Mouse (Mus musculus) mesoderm, embryonic 11.5 days (tissue): ENCODE data around the gene Tapbp.
"Not testable (repeated sequence)": the region's sequence is repeated elsewhere in the genome, so short reads cannot be mapped to it uniquely, and the experiment has no call there.

ENCODE experiments used
- DNase-seq: peaks from one replicate; pipeline ENCODE4 v3.0.0-alpha.2; 2012; ENCODE audit warnings: low read depth, low spot score

Gene Tapbp

DNA sequence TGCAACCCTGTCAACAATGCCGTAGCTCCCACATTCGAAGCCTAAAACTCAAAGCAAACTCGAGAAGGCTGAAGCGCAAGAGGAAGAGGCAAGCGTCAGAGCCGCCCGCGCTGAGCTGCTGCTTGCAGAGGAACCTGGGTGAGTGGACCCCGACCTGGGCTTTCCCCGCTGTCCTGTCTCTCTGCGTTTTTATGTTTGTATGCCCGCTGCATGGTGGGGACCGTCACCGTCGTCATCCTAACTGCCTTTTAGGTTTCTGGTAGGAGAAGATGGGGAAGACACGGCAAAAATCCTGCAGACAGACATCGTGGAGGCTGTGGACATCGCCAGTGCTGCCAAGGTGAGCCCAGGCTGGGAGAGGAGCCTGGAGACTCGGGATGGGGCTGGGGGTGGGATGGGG lies 25.7 kb downstream of the Tapbp start:
- no peak for DNase-seq

DNA sequence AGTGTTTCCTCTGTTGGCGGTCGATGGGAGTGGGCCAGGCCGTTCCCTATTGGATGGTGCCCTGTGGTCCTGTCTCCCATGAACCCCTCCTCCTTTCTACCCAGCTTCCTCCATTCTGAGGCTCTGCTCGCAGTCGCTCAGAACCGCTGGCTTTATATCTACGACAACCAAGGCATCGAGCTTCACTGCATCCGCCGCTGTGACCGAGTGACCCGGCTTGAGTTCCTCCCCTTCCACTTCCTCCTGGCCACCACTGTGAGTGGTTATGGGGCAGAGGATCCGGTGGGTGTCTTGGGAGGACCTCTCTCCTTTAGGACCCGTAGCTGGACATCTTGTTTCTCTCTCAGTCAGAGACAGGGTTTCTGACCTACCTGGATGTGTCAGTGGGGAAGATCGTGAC lies 27.8 kb downstream of the Tapbp start:
- no peak for DNase-seq

DNA sequence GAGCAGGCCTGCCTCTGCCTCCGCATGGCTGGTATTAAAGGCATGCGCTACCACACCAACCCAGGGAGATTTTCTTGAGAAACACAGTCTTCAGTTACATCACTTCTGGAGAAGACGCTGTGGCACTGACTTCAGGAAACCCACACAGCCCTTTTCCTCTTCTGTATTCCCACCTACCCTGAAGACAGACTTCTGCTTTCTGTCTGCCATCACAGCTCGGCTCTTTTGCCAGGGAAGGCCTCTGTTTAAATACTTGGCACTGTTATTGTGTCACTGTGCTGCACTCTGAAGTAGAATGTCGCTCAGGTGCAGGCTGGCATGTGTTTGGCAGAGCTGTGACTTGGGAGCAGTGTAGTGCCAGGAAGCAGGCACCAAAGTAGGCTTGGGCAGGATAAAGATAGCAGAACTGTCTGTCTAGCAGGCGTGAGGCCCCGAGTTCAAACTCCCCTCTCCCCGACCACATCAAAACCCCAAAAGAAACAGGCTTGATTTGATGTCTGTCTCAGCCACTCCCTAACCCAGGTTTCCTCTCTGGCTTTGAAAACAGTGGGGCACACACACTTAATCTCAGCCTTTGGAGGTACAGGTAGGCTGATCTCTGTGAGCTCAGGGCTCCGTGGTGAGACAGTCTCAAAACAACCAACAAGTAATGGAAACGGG lies 31.9 kb downstream of the Tapbp start:
- DNase-seq = no peak

GRCm38 (mm10) chr17:33948090-33948904 lies 32.6 kb downstream of the Tapbp start:
- no peak for DNase-seq

DNA sequence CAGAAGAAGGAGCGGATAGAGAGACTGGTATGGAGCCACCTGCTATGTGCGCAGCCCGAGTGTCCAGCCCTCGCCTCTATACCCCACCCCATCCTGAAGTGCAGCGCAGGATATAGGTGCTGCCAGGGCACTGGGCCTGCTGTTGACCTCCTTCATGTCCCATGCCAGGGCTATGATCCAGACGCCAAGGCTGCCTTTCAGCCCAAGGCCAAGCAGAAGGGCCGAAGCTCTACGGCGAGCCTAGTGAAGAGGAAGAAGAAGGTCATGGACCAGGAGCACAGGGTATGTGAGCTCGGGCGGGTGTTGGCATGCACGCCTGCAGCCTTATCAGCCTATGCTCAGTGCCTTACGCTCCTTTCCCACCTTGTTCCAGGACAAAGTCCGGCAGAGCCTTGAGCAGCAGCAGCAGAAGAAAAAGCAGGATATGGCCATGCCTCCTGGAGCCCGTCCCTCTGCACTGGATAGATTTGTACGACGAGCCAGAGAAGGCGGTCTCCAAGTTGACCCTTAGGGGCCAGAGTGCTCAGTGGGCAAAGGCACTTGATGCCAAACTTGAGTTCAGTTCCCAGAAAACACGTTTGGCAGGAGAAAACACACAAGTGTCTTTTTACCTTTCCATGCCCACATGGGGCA lies 33.3 kb downstream of the Tapbp start:
- no peak for DNase-seq

GRCm38 (mm10) chr17:33950131-33950625 lies 34.5 kb downstream of the Tapbp start:
- no peak for DNase-seq

DNA sequence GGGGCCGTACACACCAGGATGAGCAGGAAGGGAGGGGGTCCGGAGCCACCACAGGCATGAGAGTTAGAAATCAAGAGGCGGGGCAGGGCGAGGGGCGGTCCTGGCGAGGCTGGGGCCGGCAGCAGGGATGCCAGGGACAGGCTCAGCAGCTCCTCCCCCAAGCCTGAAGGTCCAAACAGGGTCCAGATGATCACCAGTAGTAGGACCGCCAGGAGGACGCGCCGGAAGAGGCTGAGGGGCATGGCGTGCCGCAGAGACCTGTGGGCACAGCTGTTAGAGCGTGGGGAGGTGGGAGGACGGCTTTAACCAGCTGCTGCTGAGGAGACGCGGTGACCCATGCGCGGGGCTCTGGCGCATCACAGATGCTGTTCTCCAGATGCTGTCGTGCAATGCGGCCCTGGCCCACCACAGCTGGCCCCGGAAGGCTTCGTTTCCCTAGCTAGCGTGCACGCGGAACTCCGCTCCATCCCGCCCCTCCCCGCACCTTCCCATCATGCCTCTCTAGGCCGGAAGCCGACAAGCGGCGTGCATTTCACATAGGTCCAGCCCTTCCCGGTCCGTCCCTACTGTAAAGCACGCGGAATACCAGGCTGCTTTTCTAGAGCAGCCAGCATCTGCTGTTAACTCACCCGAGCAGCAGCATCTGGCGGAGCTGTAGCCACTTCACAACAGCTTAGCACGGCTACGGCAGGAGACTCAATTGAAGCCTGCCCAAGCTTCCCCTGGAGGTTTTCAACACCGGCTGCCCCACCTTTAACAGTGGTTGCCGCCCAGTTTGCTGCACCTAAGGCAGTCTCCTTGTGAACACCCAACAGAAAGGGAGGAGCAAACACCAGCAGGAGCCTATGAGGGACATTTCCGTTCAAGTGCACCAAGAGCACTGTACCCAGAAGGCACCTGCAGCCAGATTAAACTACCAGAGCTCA lies 35.6 kb downstream of the Tapbp start, which contains the start of gene B3galt4:
Gene B3galt4, minus strand, starts transcription at position 468 of the 926 bp plus-strand sequence.
- peak; percentile 93 for DNase-seq

- not testable (repeated sequence) for DNase-seq
These were observed 36.3 kb downstream of the Tapbp start for GRCm38 (mm10) chr17:33952015-33952414.

DNA sequence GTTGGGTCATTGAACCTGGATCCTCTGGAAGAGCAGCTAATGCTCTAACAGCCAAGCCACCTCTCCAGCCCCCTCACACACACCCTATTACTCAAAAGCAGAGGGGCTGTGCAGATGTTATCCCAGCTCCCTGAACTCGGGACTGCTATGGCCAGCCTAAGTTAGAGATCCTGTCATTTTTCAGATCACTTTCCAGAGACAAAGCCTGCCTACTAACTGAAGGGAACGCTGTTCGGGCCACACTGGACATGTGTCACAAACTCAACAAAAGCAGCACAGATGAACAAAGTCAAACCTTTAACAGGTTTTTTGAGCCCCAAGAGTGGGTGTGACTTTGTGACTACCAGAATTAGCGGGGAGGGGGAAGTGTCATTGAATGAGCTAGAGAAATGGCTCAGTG lies 37.2 kb downstream of the Tapbp start:
- no peak for DNase-seq

DNA sequence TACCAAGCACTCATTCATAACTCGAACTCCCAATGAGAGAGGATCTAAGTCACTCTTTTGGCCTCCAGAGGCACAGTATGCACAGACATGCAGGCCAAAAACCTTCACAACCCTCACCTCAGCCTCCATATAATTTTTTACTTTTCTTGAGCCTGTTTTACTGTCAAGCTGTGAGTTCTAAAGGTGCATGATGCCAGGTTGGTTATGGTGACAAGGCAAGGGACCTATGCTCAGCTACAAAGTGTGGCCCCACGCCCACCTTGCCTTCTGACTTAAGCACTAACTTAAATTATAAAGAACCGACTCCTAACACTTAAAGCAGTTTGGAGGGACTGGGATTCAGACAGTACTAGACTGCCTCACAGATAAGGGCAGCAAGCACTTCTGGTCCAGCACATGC lies 37.6 kb downstream of the Tapbp start:
- no peak for DNase-seq

GRCm38 (mm10) chr17:33953961-33954565 lies 38.4 kb downstream of the Tapbp start:
- no peak for DNase-seq

DNA sequence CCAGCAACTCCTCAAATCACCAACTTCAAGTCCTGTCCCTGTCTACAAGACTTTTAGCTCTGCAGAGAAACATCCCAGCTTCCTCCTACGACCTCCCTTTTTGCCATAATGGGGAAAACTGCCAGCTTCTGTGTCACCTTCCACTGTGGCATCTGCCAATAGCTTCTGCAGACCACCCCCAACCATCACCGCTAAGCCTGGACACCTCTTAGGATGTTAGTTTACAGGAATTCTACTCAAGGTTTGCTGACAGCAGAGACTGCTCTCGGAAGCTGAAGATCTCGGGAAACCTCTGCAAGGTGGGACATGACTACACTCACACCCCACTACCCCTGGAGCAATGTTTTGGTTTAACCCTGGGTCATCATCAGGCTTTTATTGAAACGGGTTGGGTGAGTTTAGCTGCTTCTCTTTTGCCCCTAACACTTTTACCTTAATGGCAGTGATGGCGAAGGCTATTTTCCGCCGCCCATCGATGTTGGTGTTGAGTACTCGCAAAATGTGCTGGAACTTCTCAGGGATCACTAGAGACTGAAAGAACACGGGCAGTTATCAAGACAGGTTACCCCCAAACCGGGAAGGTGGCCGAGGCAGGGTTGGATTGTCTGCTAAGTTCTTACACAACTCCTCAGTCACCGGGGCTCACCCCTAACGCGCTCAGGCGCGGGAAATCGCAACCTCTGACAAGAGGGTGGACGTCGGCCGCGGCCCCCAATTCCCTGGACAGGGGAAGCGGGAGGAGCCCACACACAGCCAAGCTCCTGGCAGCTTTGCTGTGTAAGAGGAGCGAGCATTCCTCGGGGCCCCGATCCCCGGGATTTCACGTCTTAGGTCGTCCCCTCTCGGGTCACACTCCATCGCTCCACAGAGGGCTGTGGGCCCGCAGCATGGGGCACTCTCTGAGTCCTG lies 39.2 kb downstream of the Tapbp start:
- no peak for DNase-seq

DNA sequence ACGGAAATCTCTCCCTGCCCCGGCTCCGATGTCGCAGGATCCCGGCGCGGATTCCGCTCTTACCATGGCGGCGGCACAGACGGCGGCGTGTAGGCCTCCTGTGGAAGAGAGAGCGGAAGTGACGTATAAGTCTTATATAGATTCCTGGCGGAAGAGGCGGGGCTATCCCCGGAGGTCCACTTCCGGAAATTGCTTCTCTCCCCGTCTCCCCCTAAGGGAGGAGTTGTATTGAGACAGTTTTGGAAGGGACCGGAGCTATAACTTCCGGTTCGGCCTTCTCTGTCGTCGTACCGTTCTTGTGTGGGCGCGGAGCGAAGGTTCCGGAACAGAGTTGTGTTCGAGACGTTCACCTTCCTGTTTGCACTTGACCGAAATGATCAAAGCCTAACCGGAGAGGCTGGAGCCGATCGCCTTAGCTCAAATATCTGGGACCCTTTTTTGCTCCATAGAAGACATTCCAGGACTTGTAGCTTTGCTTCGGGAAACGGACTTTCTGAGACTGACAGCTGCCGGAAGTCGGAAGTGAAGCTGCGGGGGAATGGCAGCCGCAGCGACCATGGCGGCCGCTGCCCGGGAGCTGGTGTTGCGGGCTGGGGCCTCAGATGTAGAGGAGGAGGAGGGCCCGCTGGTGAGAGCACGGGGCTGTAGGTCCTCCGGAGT lies 40.0 kb downstream of the Tapbp start, which contains the start of the genes Vps52 and Rps18:
Gene Vps52, plus strand, starts transcription at position 258 of the 660 bp plus-strand sequence.
Gene Rps18, minus strand, starts transcription at position 447 of the 660 bp plus-strand sequence.
- peak; percentile 98 for DNase-seq

DNA sequence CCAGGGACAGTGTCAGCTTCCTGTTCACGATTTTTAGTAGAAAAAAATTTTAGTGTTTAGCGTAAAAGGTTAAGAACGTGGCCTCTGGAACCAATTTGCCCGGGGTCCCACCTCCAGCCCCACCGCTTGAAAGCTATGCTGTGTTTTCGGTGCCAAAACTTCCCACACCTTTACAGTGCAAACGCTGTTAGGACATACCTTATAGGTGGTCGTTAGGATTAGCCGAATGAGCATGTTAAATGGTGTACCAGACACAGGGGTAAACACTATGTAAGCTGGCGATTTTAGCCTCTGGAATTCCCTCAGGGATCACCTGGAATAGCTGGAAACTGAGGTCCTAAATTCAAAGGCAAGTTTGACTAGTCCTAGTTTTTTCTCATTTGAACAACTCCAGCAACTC lies 40.6 kb downstream of the Tapbp start:
- no peak for DNase-seq

DNA sequence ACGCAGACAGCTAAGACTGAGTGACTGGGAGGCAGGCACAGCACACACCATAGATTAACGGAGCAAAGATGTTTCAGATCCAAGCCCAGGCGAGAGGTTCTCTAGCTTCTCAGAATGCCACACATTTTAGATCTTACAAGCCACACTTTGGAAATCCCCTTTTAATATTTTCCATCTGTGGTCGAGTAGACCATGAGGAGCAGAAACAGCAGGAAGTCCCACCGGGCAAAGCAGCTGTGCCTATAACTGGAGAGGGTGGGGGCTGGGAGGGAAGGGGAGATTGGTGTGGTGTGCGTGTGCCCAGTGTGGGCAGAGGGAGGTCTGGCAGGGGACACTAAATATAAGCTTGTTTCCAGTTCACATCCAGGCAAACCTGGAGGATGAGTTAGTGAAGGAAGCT lies 41.8 kb downstream of the Tapbp start:
- DNase-seq = no peak

- DNase-seq = no peak
These were observed 42.8 kb downstream of the Tapbp start for GRCm38 (mm10) chr17:33958451-33958850.

GRCm38 (mm10) chr17:33959135-33959534 lies 43.4 kb downstream of the Tapbp start:
- no peak for DNase-seq

DNA sequence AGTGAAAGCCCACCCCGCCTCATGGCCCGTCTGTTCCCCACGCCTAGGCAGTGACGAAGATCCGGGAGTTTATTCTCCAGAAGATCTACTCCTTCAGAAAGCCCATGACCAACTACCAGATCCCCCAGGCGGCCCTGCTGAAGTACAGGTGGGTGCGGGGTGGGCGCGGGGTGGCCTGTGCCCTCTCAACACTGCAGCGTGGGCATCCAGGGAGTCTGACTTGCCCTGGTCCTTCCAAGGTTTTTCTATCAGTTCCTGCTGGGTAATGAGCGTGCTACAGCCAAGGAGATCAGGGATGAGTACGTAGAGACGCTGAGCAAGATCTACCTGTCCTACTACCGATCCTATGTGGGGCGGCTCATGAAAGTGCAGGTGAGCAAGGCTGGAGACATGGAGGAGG lies 44.2 kb downstream of the Tapbp start:
- no peak for DNase-seq

DNA sequence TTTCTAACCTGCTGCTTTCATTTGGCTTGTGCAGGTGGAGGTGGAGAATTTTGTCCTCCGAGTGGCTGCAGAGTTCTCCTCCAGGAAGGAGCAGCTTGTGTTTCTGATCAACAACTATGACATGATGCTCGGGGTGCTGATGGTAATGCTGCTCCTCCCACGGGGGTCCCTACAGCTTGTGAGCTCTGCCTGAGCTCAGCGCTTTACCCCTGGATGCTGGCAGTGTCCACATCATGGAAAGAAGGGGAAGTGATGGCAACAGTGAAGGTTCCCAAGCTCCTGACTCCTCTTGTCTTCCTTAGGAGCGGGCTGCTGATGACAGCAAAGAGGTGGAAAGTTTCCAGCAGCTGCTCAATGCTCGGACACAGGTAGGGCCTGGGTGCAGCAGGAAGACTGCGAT lies 47.2 kb downstream of the Tapbp start:
- no peak for DNase-seq
